Comparison of ENCODE assay signal across 8 mouse cellular contexts in genomic region chr12:80769697-80770096, GRCm38 (mm10). TPM values are rescaled to one million over a fixed set of nuclear protein-coding genes. Genes with fewer than 3 reads are reported as not detected.
DNase-seq lines count a peak whose midpoint lies in the region; ATAC-seq and TF ChIP-seq lines count a peak whose summit lies in the region.

No protein-coding gene starts in this region.

- 17% methylated on average over 11 of the region's 11 CpGs for WGBS in liver, adult 2 months

- H3K27me3 ChIP-seq in liver, adult 2 months (ENCODE audit: control insufficient read depth, insufficient read depth, low read length), result no peaks in the 10 kb centered on the region

- H3K4me1 ChIP-seq in liver, adult 2 months (ENCODE audit: control insufficient read depth, insufficient read depth, low read length), result no peaks in the 10 kb centered on the region

- DNase-seq in 3T3-L1 (ENCODE audit: low read depth, low spot score), result peak; percentile 86
- DNase-seq in adrenal gland, adult 2 months, result peak; percentile 71
- DNase-seq in embryo, embryonic 11.5 days (ENCODE audit: low read depth, low spot score), result peak; percentile 79
- DNase-seq in heart, adult 18-20 months, result peak; percentile 63 to 88
- peak; percentile 53 to 83 for DNase-seq in kidney, adult 8-10 months
- DNase-seq in liver, adult 2 months (ENCODE audit: extremely low read depth, low read depth, low spot score), result peak; percentile 65
- peak; percentile 70 to 91 for DNase-seq in spleen, postnatal 4 days (ENCODE audit: low spot score in 2 of 2)

- ATAC-seq in monocyte, adult 5-6 weeks (replicated peaks; ENCODE audit: insufficient number of reproducible peaks, low FRiP score, low TSS enrichment, poor library complexity, severe bottlenecking), result peak; percentile 88

- TF ChIP-seq POLR2A in liver, adult 2 months (IDR thresholded peaks at IDR 0.05; ENCODE audit: extremely low read depth, insufficient read depth, low read length), result no peak

- peak; percentile 99 for TF ChIP-seq CTCF in liver, adult 2 months (IDR thresholded peaks at IDR 0.05; ENCODE audit: low read depth, low read length)

- no peaks in the 10 kb centered on the region for H3K79me2 ChIP-seq in liver, adult 2 months (ENCODE audit: control insufficient read depth, insufficient read depth, low read length)

- H3K27ac ChIP-seq in liver, adult 2 months (replicated peaks; ENCODE audit: insufficient read depth, low read depth, low read length), result no peak overlapping the region

- no peak overlapping the region for H3K4me3 ChIP-seq in liver, adult 2 months (ENCODE audit: insufficient read depth, low read depth, low read length)

- H3K9ac ChIP-seq in liver, adult 2 months (ENCODE audit: low read depth, low read length), result no peak overlapping the region

- H3K36me3 ChIP-seq in liver, adult 2 months (ENCODE audit: control insufficient read depth, insufficient read depth, low read length), result no peaks in the 10 kb centered on the region

RNA-seq across cellular contexts. Expression of gene Ccdc177, which starts 9.2 kb away (rescaled TPM):
- total RNA-seq in adrenal gland, adult 2 months (2021), result under 1 TPM in 1 of 2 experiments, not detected in 1; 0.07 TPM
- polyA plus RNA-seq in adrenal gland, adult 2 months (2012; rRNA removed), result not detected in 2 replicates
- under 1 TPM in 1 of 2 experiments, not detected in 1; 0.05 TPM for total RNA-seq in heart, adult 18-20 months (2021)
- total RNA-seq in liver, adult 2 months (2014; rRNA removed), result not detected in 2 replicates
- polyA plus RNA-seq in liver, adult 2 months (2012; rRNA removed), result not detected in 2 replicates
- not detected in 3 replicates for total RNA-seq in monocyte, adult 5-6 weeks (2017)

RNA-seq across cellular contexts. Expression of gene Susd6, which starts 20.6 kb away (rescaled TPM):
- total RNA-seq in adrenal gland, adult 2 months (2021), result 10 to 100 TPM; 50.4 to 57.8 TPM
- polyA plus RNA-seq in adrenal gland, adult 2 months (2012; rRNA removed), result 61.5 and 62.6 TPM in 2 replicates
- total RNA-seq in heart, adult 18-20 months (2021), result 10 to 100 TPM; 68.3 to 71.9 TPM
- 20.1 and 27.5 TPM in 2 replicates for total RNA-seq in liver, adult 2 months (2014; rRNA removed)
- 21.8 and 22.3 TPM in 2 replicates for polyA plus RNA-seq in liver, adult 2 months (2012; rRNA removed)
- 49.0 to 81.1 TPM (median 52.5 TPM) in 3 replicates for total RNA-seq in monocyte, adult 5-6 weeks (2017)
